Mouse (Mus musculus) lung, adult 10 weeks (tissue): ENCODE measurements around the gene Grb14. TPM values are rescaled to one million over a fixed set of nuclear protein-coding genes. Genes with fewer than 3 reads are reported as not detected.

Experiments used
- polyA plus RNA-seq: library from polyadenylated mRNA; stranded (reverse); fragments of 350-450 nt; fragmentation: Illumina TruSeq; extraction: RNeasy Lipid Tissue Mini Kit (QIAGEN cat#74804); gene quantifications from one replicate; pipeline ENCODE4 v1.2.3, GENCODE M21; 2014; ENCODE audit warnings: low read depth, low replicate concordance; ENCODE audit not compliant: insufficient read depth

Grb14 gene
- polyA plus RNA-seq = 34.7 TPM

DNA sequence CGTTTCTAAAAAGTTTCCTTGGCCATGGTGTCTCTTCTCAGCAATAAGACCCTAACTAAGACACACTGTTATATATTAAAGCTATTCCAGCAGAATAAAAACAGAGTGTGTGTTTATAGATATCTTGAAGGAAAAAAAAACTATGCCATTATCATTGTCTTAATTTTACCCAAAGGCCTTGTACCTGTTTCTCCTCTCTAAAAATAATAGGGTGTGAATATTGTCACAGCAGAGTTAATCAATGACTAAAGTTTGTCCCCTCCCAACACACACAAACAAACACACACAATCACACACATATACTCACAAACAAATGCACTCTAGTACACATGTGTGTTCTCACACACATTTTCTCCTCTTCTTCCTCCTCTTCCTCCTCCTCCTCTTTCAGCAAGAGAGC, at the start of gene Grb14:
Gene Grb14 (minus strand): TSS at position 101 of the 400 bp plus-strand sequence.

Other genes starting within 250 kb of the Grb14 start
- 6.3 TPM for gene Cobll1, start 214.4 kb upstream of the Grb14 start, polyA plus RNA-seq